Mouse (Mus musculus): ENCODE measurements around the gene Scamp4.
A peak's percentile ranks its signal among the peaks of the same experiment; 100 is the strongest.

Gene Scamp4

GRCm38 (mm10) chr10:80602698-80603325 lies at the start of gene Scamp4, which contains the start of gene Adat3:
Scamp4 (plus strand) TSS chr10:80602872.
Adat3 (plus strand) TSS chr10:80602880.
- DNase-seq (ENCODE audit: low spot score): peak; percentile 96

- DNase-seq (ENCODE audit: low spot score): no peak
These were observed 49.1 kb upstream of the Scamp4 start for GRCm38 (mm10) chr10:80553575-80553974.

- no peak for DNase-seq (ENCODE audit: low spot score)
These were observed 48.7 kb upstream of the Scamp4 start for GRCm38 (mm10) chr10:80553997-80554396.

- peak; percentile 96 for DNase-seq (ENCODE audit: low spot score)
These were observed 45.2 kb upstream of the Scamp4 start for GRCm38 (mm10) chr10:80557346-80557965.

GRCm38 (mm10) chr10:80559431-80559830 lies 43.2 kb upstream of the Scamp4 start:
- DNase-seq (ENCODE audit: low spot score): no peak

- no peak for DNase-seq (ENCODE audit: low spot score)
These were observed 42.1 kb upstream of the Scamp4 start for GRCm38 (mm10) chr10:80560621-80561020.

- peak; percentile 95 for DNase-seq (ENCODE audit: low spot score)
These were observed 41.3 kb upstream of the Scamp4 start, which contains the start of gene Rexo1 for GRCm38 (mm10) chr10:80561116-80561944. Rexo1 (minus strand) TSS chr10:80561560.

- peak; percentile 94 for DNase-seq (ENCODE audit: low spot score)
These were observed 36.1 kb upstream of the Scamp4 start for GRCm38 (mm10) chr10:80566375-80567092.

GRCm38 (mm10) chr10:80568876-80569275 lies 33.8 kb upstream of the Scamp4 start:
- no peak for DNase-seq (ENCODE audit: low spot score)

GRCm38 (mm10) chr10:80569664-80570066 lies 33.0 kb upstream of the Scamp4 start:
- DNase-seq (ENCODE audit: low spot score): peak; percentile 81

- DNase-seq (ENCODE audit: low spot score): no peak
These were observed 32.3 kb upstream of the Scamp4 start for GRCm38 (mm10) chr10:80570419-80570818.

GRCm38 (mm10) chr10:80570871-80571836 lies 31.5 kb upstream of the Scamp4 start:
- DNase-seq (ENCODE audit: low spot score): peak; percentile 72

GRCm38 (mm10) chr10:80572477-80572876 lies 30.2 kb upstream of the Scamp4 start:
- DNase-seq (ENCODE audit: low spot score): no peak

GRCm38 (mm10) chr10:80573944-80574343 lies 28.7 kb upstream of the Scamp4 start:
- no peak for DNase-seq (ENCODE audit: low spot score)

GRCm38 (mm10) chr10:80574896-80575295 lies 27.8 kb upstream of the Scamp4 start:
- DNase-seq (ENCODE audit: low spot score): no peak

- DNase-seq (ENCODE audit: low spot score): no peak
These were observed 26.7 kb upstream of the Scamp4 start for GRCm38 (mm10) chr10:80575925-80576324.

- peak; percentile 85 for DNase-seq (ENCODE audit: low spot score)
These were observed 26.1 kb upstream of the Scamp4 start for GRCm38 (mm10) chr10:80576351-80577194.

- DNase-seq (ENCODE audit: low spot score): peak; percentile 100
These were observed 25.2 kb upstream of the Scamp4 start, which contains the start of gene Klf16 for GRCm38 (mm10) chr10:80577195-80578130. Klf16 (minus strand) TSS chr10:80577321.

Measured in testis, postnatal 10 days (tissue).